Mouse (Mus musculus) embryonic facial prominence, embryonic 14.5 days (tissue): ENCODE data around the gene Apoe. TPM values are rescaled to one million over a fixed set of nuclear protein-coding genes. Genes with fewer than 3 reads are reported as not detected.
"Not testable (repeated sequence)": the region's sequence is repeated elsewhere in the genome, so short reads cannot be mapped to it uniquely, and the experiment has no call there.

Source experiments
- ATAC-seq: fragments of 200-750 bp; cut with Nextera tagmentation; 2 replicates; pipeline ENCODE4 v1.8.0; 2017; ENCODE audit warnings: low read depth, moderate number of reproducible peaks, moderate TSS enrichment
- DNase-seq: peaks from one replicate; pipeline ENCODE4 v3.0.0-alpha.2; 2015; ENCODE audit warnings: low spot score
- H3K27ac ChIP-seq: fragments of 300-500 bp; sonication (generic); replicated peaks from 2 replicates; pipeline ENCODE4 v1.5.1; 2014; ENCODE audit warnings: low read depth, mild to moderate bottlenecking, low read length, moderate library complexity
- H3K27me3 ChIP-seq: fragments of 300-500 bp; sonication (generic); replicated peaks from 2 replicates; pipeline ENCODE4 v1.6.1; 2014; ENCODE audit warnings: low read length; ENCODE audit not compliant: control insufficient read depth, insufficient read depth
- H3K36me3 ChIP-seq: fragments of 300-500 bp; sonication (generic); 2 replicates; pipeline ENCODE4 v1.6.1; 2014; ENCODE audit warnings: low read length, mixed read lengths; ENCODE audit not compliant: control insufficient read depth, insufficient read depth
- H3K4me1 ChIP-seq: fragments of 300-500 bp; sonication (generic); 2 replicates; pipeline ENCODE4 v1.6.1; 2014; ENCODE audit warnings: antibody characterized with exemption, low read length; ENCODE audit not compliant: control insufficient read depth, insufficient read depth
- H3K4me2 ChIP-seq: fragments of 300-500 bp; sonication (generic); 2 replicates; pipeline ENCODE4 v1.6.1; 2014; ENCODE audit warnings: low read depth, mild to moderate bottlenecking, low read length, moderate library complexity, mixed read lengths
- H3K4me3 ChIP-seq: fragments of 300-500 bp; sonication (generic); 2 replicates; pipeline ENCODE4 v1.5.1; 2014; ENCODE audit warnings: low read depth, mild to moderate bottlenecking, low read length
- H3K9ac ChIP-seq: fragments of 300-500 bp; sonication (generic); 2 replicates; pipeline ENCODE4 v1.6.1; 2014; ENCODE audit warnings: low read depth, mild to moderate bottlenecking, low read length, moderate library complexity, mixed read lengths
- H3K9me3 ChIP-seq: fragments of 300-500 bp; sonication (generic); 2 replicates; pipeline ENCODE4 v1.6.1; 2016; ENCODE audit warnings: low read length; ENCODE audit not compliant: control insufficient read depth
- WGBS: fragments of 180-500 bp; shearing (Covaris S2); extraction: QIAGEN DNeasy Blood & Tissue Kit; methylation state at CpG from one replicate; pipeline ENCODE4 v1.1.7; 2014; 5-methylcytosine and 5-hydroxymethylcytosine counted together
- polyA plus RNA-seq: library from polyadenylated mRNA; unstranded; fragments of >200 nt; fragmentation: Nextera tagmentation; extraction: Ambion mirVana; gene quantifications from 2 replicates; pipeline ENCODE4 v1.2.1, GENCODE M21; 2014

The Apoe gene
- polyA plus RNA-seq, 1 experiment from 2014 or later: 510 TPM

- ATAC-seq: no peak
- no peaks in the 10 kb centered on the region for H3K27me3 ChIP-seq
- H3K36me3 ChIP-seq: no peaks in the 10 kb centered on the region
- no peak within 1 kb of the TSS for H3K4me3 ChIP-seq
- 49% methylated on average over 27 of the region's 28 CpGs for WGBS
- H3K4me2 ChIP-seq: no peak within 1 kb of the TSS
- H3K9me3 ChIP-seq: no peaks in the 10 kb centered on the region
- H3K4me1 ChIP-seq: peaks cover 3% of the 10 kb centered on the region
- no peak within 1 kb of the TSS for H3K27ac ChIP-seq
- DNase-seq: no peak
- no peak within 1 kb of the TSS for H3K9ac ChIP-seq
These were observed 6.8 kb downstream of the Apoe start, which contains the start of gene Apoc1 for GRCm38 (mm10) chr7:19691873-19692865. Gene Apoc1, minus strand, starts transcription at chr7:19692660.

DNA sequence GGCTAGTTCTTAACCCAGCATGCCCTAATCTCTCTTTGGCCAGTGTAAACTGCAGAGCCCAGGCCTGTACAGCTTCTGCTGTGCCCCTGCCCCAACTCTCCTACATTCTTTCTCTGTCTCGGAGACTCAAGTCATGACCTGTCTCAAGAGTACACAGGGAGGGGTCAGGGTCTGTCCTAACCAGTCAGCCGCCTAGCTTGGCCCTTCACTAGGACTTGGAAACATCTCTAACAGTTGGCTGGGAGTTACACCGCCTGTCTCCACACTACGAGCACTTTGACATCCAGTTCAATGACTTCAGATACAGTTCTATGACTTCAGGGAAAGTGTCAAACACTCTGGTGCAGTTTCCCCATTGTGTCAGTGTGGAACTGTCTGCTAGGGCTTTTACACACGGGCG is 7.6 kb downstream of the Apoe start:
- Histone ChIP-seq H3K27ac (no peak overlapping the region), H3K4me1 (peaks cover 3% of the 10 kb centered on the region), H3K4me3 (no peak overlapping the region), H3K36me3 (no peaks in the 10 kb centered on the region), H3K9me3 (no peaks in the 10 kb centered on the region), H3K27me3 (no peaks in the 10 kb centered on the region), H3K4me2 (no peak overlapping the region), H3K9ac (no peak overlapping the region)
- 75% methylated on average over 6 of the region's 6 CpGs for WGBS
- DNase-seq (no peak), ATAC-seq (no peak)

DNA sequence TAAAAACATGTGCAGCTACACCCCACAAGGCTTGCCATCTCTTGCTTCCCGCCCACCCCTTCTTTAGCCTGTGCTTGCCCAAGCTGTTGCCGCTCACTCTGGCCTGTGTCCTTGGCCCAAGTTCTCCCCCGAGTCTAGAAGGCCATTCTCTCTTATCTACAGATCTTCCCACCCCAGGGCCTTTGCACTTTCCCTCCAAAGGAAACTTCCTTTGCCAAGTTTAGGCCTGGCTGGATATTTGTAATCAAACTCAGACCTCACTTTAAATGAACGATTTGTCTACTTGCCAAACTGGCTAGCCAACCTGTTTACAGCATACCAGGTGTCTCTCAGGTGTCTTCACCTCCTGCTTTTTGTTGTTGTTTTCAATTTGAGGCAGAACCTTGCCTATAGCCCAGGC is 8.1 kb downstream of the Apoe start:
- no peaks in the 10 kb centered on the region for H3K9me3 ChIP-seq
- no peaks in the 10 kb centered on the region for H3K27me3 ChIP-seq
- 80% methylated on average over 4 of the region's 4 CpGs for WGBS
- H3K9ac ChIP-seq: no peak overlapping the region
- H3K4me3 ChIP-seq: no peak overlapping the region
- ATAC-seq: no peak
- no peak overlapping the region for H3K4me2 ChIP-seq
- H3K27ac ChIP-seq: no peak overlapping the region
- DNase-seq: no peak
- no peaks in the 10 kb centered on the region for H3K36me3 ChIP-seq
- peaks cover 3% of the 10 kb centered on the region for H3K4me1 ChIP-seq

DNA sequence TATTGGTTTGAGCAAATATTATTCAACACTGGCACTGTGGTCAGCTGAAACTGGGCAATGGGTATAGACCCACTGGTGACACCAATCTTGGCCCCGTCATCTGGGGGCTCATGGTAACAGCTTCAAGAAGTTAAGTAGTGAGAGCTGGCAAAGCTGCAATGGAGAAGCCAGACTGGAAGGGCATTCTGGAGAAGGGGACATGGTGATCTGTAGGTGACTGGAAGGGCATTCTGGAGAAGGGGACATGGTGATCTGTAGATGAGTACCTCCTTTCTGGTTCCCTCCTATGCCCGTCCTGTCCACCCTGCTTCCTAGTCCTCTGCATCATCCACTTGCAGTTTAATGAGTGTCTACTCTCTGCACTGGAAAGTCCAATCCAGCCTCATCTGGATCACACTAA is 10.4 kb downstream of the Apoe start:
- no peaks in the 10 kb centered on the region for H3K9me3 ChIP-seq
- H3K27ac ChIP-seq: no peak overlapping the region
- peaks cover 3% of the 10 kb centered on the region for H3K4me1 ChIP-seq
- DNase-seq: no peak
- ATAC-seq: no peak
- no peak overlapping the region for H3K4me3 ChIP-seq
- no peaks in the 10 kb centered on the region for H3K27me3 ChIP-seq
- H3K9ac ChIP-seq: no peak overlapping the region
- no peaks in the 10 kb centered on the region for H3K36me3 ChIP-seq
- no peak overlapping the region for H3K4me2 ChIP-seq
- 100% methylated on average over 2 of the region's 2 CpGs for WGBS

DNA sequence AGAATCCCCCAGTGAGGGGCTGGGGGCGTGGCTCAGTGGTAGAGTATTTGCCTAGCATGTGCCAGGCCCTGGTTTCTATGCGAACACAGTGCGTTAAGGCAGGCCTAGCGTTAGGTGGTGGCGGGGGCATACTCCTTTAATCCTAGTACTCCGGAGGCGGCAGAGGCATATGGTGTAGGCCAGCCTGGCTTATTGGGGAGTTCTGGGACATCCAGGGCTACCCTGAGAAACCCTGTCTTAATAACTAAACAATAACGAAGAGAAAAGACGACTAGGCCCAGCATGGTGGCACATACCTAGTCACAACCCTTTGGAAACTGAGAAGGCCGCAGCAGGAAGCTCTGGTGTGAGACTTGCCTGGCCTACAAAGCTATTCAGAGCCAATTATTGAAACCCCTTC is 10.9 kb downstream of the Apoe start:
- Histone ChIP-seq H3K4me1 (no peaks in the 10 kb centered on the region; the same call in none of the 2 replicates), H3K36me3 (no peaks in the 10 kb centered on the region), H3K9me3 (no peaks in the 10 kb centered on the region), H3K4me3 (no peak overlapping the region), H3K27ac (no peak overlapping the region), H3K4me2 (no peak overlapping the region), H3K9ac (no peak overlapping the region), H3K27me3 (no peaks in the 10 kb centered on the region)
- DNase-seq: no peak
- no peak for ATAC-seq
- 94% methylated on average over 10 of the region's 10 CpGs for WGBS

- DNase-seq (peak; percentile 58), ATAC-seq (peak; percentile 81)
- H3K27me3 ChIP-seq, H3K9ac ChIP-seq, H3K4me2 ChIP-seq, H3K4me3 ChIP-seq, H3K36me3 ChIP-seq, H3K9me3 ChIP-seq, H3K4me1 ChIP-seq, H3K27ac ChIP-seq: not testable (repeated sequence)
- WGBS: 55% methylated on average over 8 of the region's 8 CpGs
These were observed 11.9 kb downstream of the Apoe start for GRCm38 (mm10) chr7:19686927-19687583.

- Histone ChIP-seq H3K4me2 (no peak overlapping the region), H3K9me3 (no peaks in the 10 kb centered on the region), H3K4me1 (no peaks in the 10 kb centered on the region; the same call in 1 of the 2 replicates), H3K27ac (no peak overlapping the region), H3K4me3 (no peak overlapping the region), H3K27me3 (no peaks in the 10 kb centered on the region), H3K36me3 (no peaks in the 10 kb centered on the region), H3K9ac (no peak overlapping the region)
- DNase-seq (no peak), ATAC-seq (peak; percentile 7; the same call in 1 of the 2 replicates)
- WGBS: 82% methylated on average over 6 of the region's 6 CpGs
These were observed 12.5 kb downstream of the Apoe start for GRCm38 (mm10) chr7:19686521-19686920.

DNA sequence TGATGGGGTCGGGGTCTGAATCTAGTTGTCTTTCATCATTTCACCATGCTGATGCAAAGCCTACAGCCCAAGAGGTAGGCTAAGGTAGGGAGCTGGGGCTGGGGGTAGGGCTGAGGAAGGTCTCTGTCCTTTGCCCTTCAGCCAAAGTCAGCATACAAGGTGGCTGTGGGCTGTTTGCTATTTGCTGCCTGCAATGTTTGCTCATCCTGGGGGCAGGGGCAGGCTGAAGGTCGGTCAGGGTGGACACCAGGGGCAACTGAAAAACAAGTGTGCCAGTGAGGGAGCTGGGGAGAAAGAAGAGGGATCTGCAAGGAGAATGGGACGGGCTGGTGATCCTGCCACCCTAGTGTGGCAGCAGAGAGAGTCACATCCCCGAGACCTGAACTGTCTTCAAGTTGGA is 13.6 kb downstream of the Apoe start:
- DNase-seq (no peak), ATAC-seq (no peak)
- Histone ChIP-seq H3K27me3 (no peaks in the 10 kb centered on the region), H3K36me3 (no peaks in the 10 kb centered on the region), H3K4me1 (no peaks in the 10 kb centered on the region; the same call in 1 of the 2 replicates), H3K9me3 (no peaks in the 10 kb centered on the region), H3K27ac (no peak overlapping the region), H3K4me3 (no peak overlapping the region), H3K9ac (no peak overlapping the region), H3K4me2 (no peak overlapping the region)
- 65% methylated on average over 4 of the region's 4 CpGs for WGBS
